Mouse (Mus musculus) stomach, embryonic 16.5 days (tissue): Measurements from ENCODE around the gene Mipol1. TPM values are rescaled to one million over a fixed set of nuclear protein-coding genes. Genes with fewer than 3 reads are reported as not detected.
"Not testable (repeated sequence)": the region's sequence is repeated elsewhere in the genome, so short reads cannot be mapped to it uniquely, and the experiment has no call there.

Experiments
- ATAC-seq: fragments of 200-750 bp; cut with Nextera tagmentation; 2 replicates; pipeline ENCODE4 v1.8.0; 2017; ENCODE audit warnings: moderate number of reproducible peaks, moderate TSS enrichment; ENCODE audit not compliant: insufficient read depth, low FRiP score
- H3K27ac ChIP-seq: fragments of 300-500 bp; sonication (generic); 2 replicates; pipeline ENCODE4 v1.5.1; 2014; ENCODE audit warnings: low read length
- H3K27me3 ChIP-seq: fragments of 300-500 bp; sonication (generic); 2 replicates; pipeline ENCODE4 v1.6.1; 2014; ENCODE audit warnings: low read length, control low read depth, mixed read lengths; ENCODE audit not compliant: control insufficient read depth, insufficient read depth
- H3K36me3 ChIP-seq: fragments of 300-500 bp; sonication (generic); 2 replicates; pipeline ENCODE4 v1.6.1; 2014; ENCODE audit warnings: low read length; ENCODE audit not compliant: control insufficient read depth, insufficient read depth
- H3K4me1 ChIP-seq: fragments of 300-500 bp; sonication (generic); 2 replicates; pipeline ENCODE4 v1.6.1; 2014; ENCODE audit warnings: low read length, control low read depth, mixed read lengths; ENCODE audit not compliant: control insufficient read depth, insufficient read depth
- H3K4me2 ChIP-seq: fragments of 300-500 bp; sonication (generic); 2 replicates; pipeline ENCODE4 v1.6.1; 2014; ENCODE audit warnings: low read depth, low read length, mixed read lengths
- H3K4me3 ChIP-seq: fragments of 300-500 bp; sonication (generic); replicated peaks from 2 replicates; pipeline ENCODE4 v1.5.1; 2014; ENCODE audit warnings: mild to moderate bottlenecking, low read length
- H3K9ac ChIP-seq: fragments of 300-500 bp; sonication (generic); 2 replicates; pipeline ENCODE4 v1.6.1; 2014; ENCODE audit warnings: low read length
- H3K9me3 ChIP-seq: fragments of 300-500 bp; sonication (generic); replicated peaks from 2 replicates; pipeline ENCODE4 v1.6.1; 2016; ENCODE audit warnings: low read length, control low read depth; ENCODE audit not compliant: control insufficient read depth
- WGBS: fragments of 180-500 bp; shearing (Covaris S2); extraction: QIAGEN DNeasy Blood & Tissue Kit; methylation state at CpG from one replicate; pipeline ENCODE4 v1.1.7; 2014; 5-methylcytosine and 5-hydroxymethylcytosine counted together
- polyA plus RNA-seq: library from polyadenylated mRNA; unstranded; fragments of >200 nt; fragmentation: Nextera tagmentation; extraction: Ambion mirVana; gene quantifications from 2 replicates; pipeline ENCODE4 v1.2.1, GENCODE M21; 2015

The Mipol1 gene
- polyA plus RNA-seq, 1 experiment from 2014 or later = 11.1 TPM

DNA sequence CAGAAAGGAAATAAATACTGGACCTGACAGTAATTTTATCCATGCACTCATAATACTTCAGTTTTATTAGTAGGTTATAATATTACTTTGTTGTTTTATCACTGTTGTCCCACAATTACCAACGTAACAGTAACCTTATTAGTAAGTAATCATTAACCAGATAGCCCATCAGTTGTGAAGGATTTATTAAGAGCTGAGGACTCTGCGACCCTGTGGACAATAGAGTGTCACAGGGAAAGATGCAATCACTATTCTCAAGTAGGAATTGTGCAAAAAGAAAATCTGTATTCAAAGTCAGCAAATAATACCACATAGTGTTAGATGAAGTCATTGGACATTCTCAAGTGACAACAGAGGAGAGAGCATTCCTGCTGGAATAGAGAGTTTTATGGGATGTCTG, 198.5 kb downstream of the Mipol1 start:
- no peaks in the 10 kb centered on the region for H3K9me3 ChIP-seq
- no peak overlapping the region for H3K27ac ChIP-seq
- H3K9ac ChIP-seq = no peak overlapping the region
- H3K4me2 ChIP-seq = no peak overlapping the region
- WGBS = 61% methylated on average over 2 of the region's 2 CpGs
- no peaks in the 10 kb centered on the region for H3K36me3 ChIP-seq
- H3K4me3 ChIP-seq = no peak overlapping the region
- no peak for ATAC-seq
- no peaks in the 10 kb centered on the region; the same call in 1 of the 2 replicates for H3K4me1 ChIP-seq
- no peaks in the 10 kb centered on the region for H3K27me3 ChIP-seq

DNA sequence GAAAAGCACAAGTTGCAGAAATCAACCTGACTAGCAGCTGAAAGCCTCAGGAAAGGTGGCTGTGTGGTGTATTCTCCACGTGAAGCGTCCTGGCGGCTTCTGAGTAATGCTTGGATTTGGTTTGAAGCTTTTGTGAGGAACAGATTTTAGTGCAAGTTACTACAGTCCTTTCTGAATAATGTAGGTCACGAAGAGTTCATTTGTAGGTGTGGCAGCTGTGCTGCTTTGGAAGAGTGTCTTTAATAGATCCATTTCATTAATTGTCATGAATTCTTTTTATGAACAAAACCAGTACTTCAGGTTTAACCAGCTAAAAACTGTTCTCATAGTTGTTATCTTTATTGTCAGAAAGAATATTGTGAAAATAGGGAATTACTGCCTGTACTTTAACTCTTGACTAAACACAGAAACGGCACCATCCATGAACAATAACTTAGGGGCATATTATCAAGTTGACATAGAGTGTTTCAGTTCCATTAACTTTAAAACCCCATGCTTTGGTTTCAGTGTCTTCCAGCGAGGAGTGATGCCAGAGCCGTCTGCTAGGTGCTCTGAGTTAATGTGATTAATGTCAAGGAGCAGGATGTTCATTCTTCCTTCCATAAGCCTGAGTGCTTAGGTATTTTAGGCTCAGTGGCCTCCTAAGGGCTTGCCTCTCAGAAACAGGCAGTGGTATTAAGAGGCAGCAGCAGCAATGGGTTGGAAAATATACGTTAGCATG, 206.9 kb downstream of the Mipol1 start:
- not testable (repeated sequence) for H3K36me3 ChIP-seq, H3K4me2 ChIP-seq, H3K9ac ChIP-seq, H3K4me3 ChIP-seq, H3K4me1 ChIP-seq, H3K27me3 ChIP-seq, H3K9me3 ChIP-seq
- H3K27ac ChIP-seq = peak overlapping the region; percentile 25; the same call in 1 of the 2 replicates
- ATAC-seq = peak; percentile 47; the same call in 1 of the 2 replicates
- WGBS = 33% methylated on average over 8 of the region's 8 CpGs

DNA sequence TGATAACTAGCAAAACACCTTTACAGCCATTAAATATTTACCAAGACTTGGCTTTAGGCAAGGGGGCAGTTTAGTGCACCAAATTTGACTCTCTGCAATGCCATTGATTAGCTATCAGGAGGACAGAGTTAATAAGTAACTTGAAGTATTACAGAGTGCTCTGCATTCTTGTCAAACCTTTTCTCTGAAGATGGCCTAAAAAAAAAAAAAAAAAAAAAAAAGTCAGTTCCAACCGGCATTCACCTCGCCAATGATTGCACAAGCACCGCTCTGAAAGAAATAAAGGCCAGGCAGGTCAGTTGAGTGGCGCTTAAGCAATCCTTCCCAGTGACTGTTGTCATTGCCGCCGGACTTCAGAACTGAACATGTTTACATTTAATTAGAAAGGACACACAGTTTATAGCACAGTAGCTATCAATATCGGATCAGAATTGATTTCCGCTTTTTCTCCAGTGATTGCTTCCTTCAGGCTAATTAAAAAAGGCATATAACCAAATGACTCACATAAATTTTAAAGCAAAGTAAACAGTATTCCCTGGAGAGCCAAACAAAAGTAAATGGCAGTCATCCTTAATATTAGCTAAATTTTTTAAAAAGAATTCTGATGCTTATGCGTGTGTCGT, 214.2 kb downstream of the Mipol1 start:
- H3K4me2 ChIP-seq = peak overlapping the region; percentile 29; the same call in 1 of the 2 replicates
- no peak overlapping the region for H3K4me3 ChIP-seq
- ATAC-seq = peak; percentile 91

DNA sequence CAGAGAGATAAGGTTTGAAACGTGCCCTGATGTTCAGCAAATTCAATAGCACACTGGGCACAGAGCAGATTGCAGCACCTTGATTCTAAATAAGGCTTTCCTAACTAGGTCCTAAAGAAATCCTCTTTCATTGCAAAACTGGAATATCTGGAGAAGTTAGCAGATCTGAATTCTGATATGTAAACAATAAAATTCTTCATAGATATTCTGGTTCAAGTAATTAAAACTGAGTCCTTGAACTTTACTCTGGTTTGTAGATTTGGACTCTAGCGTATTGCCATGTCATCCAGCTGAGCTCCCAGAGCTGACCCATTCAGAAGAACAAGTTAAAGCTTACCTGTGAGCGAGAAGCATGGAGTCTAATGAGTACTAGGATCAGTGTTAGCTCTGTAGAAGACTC, 217.1 kb downstream of the Mipol1 start:
- no peak overlapping the region for H3K4me3 ChIP-seq
- H3K9me3 ChIP-seq = no peaks in the 10 kb centered on the region
- H3K27ac ChIP-seq = peak overlapping the region; percentile 67
- ATAC-seq = no peak
- H3K27me3 ChIP-seq = no peaks in the 10 kb centered on the region
- no peaks in the 10 kb centered on the region for H3K36me3 ChIP-seq
- H3K4me1 ChIP-seq = no peaks in the 10 kb centered on the region; the same call in 1 of the 2 replicates
- 62% methylated on average over 3 of the region's 3 CpGs for WGBS
- no peak overlapping the region for H3K4me2 ChIP-seq
- no peak overlapping the region for H3K9ac ChIP-seq

More for the DNA sequence above, 214.2 kb downstream of the Mipol1 start:
- Histone ChIP-seq H3K36me3 (no peaks in the 10 kb centered on the region), H3K4me1 (peaks cover 2% of the 10 kb centered on the region; the same call in 1 of the 2 replicates), H3K27ac (no peak overlapping the region; the same call in 1 of the 2 replicates), H3K27me3 (no peaks in the 10 kb centered on the region), H3K9ac (no peak overlapping the region), H3K9me3 (no peaks in the 10 kb centered on the region)
- WGBS = 45% methylated on average over 10 of the region's 10 CpGs

DNA sequence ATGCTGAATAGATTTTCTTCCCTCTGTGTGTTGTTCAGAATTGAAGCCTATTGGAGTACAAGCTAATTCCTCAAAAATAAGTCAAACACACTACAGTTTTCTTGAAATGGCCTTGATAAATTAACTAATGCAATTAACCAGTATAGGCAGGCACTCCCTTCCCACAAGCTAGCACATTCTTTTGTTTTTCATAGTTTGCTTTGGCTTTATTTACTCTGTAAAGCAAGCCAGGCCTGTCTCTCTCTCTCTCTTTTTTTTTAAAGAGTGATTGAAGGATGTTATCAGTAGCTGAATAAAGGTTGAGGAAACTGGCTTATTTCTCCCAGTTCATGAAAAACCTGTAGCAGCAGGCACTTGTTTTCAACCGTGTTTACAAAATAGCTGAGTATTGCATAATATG, 219.1 kb downstream of the Mipol1 start:
- Histone ChIP-seq H3K27ac (peak overlapping the region; percentile 67; the same call in 1 of the 2 replicates), H3K27me3 (no peaks in the 10 kb centered on the region), H3K9me3 (no peaks in the 10 kb centered on the region), H3K9ac (no peak overlapping the region), H3K4me3 (no peak overlapping the region), H3K36me3 (no peaks in the 10 kb centered on the region), H3K4me2 (no peak overlapping the region), H3K4me1 (no peaks in the 10 kb centered on the region)
- peak; percentile 61; the same call in 1 of the 2 replicates for ATAC-seq
- WGBS = 58% methylated on average over 1 of the region's 1 CpGs

DNA sequence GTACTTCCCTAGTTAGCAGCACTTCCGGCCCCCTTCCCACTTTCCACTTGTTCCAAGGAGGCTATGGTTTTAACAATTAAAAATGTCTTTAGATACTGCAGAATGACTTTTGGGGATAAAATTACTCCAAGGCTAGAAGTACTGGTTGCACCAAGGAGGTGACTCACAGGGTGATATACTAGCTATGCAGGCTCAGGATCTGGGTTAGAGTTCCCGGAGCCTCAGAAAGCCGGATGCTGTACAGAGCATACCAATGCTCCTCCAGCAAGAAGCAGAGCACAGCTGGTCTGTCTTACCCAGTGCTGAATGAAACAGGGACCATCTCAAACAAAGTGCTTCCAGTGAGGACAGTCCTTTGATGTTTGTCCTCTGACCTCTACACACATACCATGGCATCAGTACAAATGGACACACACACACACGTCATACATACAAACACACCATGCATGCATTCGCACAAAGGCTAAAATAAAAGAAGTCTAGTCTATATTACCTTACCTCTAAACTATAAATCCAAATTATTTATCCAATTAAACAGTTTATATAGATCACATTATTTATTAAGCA, 219.9 kb downstream of the Mipol1 start:
- H3K4me3 ChIP-seq = no peak overlapping the region
- no peaks in the 10 kb centered on the region for H3K27me3 ChIP-seq
- no peaks in the 10 kb centered on the region for H3K36me3 ChIP-seq
- no peak; the same call in 1 of the 2 replicates for ATAC-seq
- no peaks in the 10 kb centered on the region for H3K9me3 ChIP-seq
- H3K4me2 ChIP-seq = no peak overlapping the region
- H3K27ac ChIP-seq = peak overlapping the region; percentile 79; the same call in 1 of the 2 replicates
- H3K9ac ChIP-seq = no peak overlapping the region
- 79% methylated on average over 5 of the region's 5 CpGs for WGBS
- no peaks in the 10 kb centered on the region for H3K4me1 ChIP-seq

DNA sequence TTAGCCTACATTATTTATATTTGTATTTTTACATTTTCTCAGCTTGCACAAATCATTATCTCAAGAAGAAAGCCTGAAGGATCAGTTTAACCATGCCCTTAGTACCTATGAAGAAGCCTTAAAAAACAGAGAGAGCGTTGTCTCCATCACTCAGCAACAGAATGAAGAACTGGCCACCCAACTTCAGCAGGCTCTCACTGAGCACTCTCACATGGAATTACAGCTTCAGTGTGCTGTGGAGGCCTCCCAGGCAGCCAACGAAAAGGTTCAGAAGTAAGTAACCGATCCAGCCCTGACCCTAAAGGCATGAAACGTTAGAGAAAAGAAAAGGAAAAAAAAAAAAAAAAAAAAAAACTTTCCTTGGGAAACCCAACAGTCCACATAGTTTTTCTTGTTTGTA, 226.7 kb downstream of the Mipol1 start:
- H3K9me3 ChIP-seq = no peaks in the 10 kb centered on the region
- H3K4me1 ChIP-seq = no peaks in the 10 kb centered on the region
- H3K27me3 ChIP-seq = no peaks in the 10 kb centered on the region
- H3K27ac ChIP-seq = no peak overlapping the region
- no peak overlapping the region for H3K4me3 ChIP-seq
- WGBS = 27% methylated on average over 4 of the region's 4 CpGs
- H3K36me3 ChIP-seq = no peaks in the 10 kb centered on the region
- H3K9ac ChIP-seq = no peak overlapping the region
- no peak for ATAC-seq
- no peak overlapping the region for H3K4me2 ChIP-seq

DNA sequence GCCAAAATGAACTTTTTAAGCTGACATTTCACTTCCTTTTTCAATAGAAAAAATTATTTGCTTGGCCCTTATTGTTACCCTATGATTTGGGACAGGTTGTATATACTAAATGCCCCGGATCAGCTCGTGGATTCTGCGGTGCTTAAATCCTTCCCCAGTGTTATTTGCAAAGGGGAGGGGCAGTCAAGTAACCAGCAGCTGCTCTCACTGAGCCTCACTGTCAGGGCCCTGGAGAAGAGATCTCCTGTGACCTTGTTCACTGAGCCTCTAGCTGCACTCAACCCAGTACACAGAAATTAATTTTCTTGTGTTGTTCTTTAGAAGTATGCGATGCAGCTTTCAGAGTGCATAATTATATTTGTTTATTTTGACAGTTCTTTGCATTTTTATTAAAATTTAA, 227.1 kb downstream of the Mipol1 start:
- Histone ChIP-seq H3K4me2 (no peak overlapping the region), H3K4me1 (no peaks in the 10 kb centered on the region), H3K4me3 (no peak overlapping the region), H3K9me3 (no peaks in the 10 kb centered on the region), H3K27me3 (no peaks in the 10 kb centered on the region), H3K9ac (no peak overlapping the region), H3K27ac (no peak overlapping the region), H3K36me3 (no peaks in the 10 kb centered on the region)
- ATAC-seq = no peak
- 26% methylated on average over 4 of the region's 4 CpGs for WGBS
